Mouse (Mus musculus): ENCODE data around the gene Fndc3c1. TPM values are rescaled to one million over a fixed set of nuclear protein-coding genes. Genes with fewer than 3 reads are reported as not detected.
A peak's percentile ranks its signal among the peaks of the same experiment; 100 is the strongest.
"Not testable (repeated sequence)": the region's sequence is repeated elsewhere in the genome, so short reads cannot be mapped to it uniquely, and the experiment has no call there.

Fndc3c1 gene
- 24.1 and 29.5 TPM in 2 replicates for polyA plus RNA-seq (2014; fragmentation: Nextera tagmentation; extraction: Ambion mirVana)

- peak; percentile 95 for ATAC-seq (ENCODE audit: low FRiP score)
- Histone ChIP-seq H3K4me2 (replicated peaks; ENCODE audit: low read depth, low read length) (peak within 1 kb of the TSS; percentile 60), H3K27ac (ENCODE audit: low read depth, low read length) (no peak within 1 kb of the TSS), H3K4me3 (ENCODE audit: low read depth, low read length) (peak within 1 kb of the TSS; percentile 36), H3K9me3 (ENCODE audit: control insufficient read depth, low read length) (no peaks in the 10 kb centered on the region), H3K9ac (ENCODE audit: low read depth, low read length) (no peak within 1 kb of the TSS), H3K4me1 (replicated peaks; ENCODE audit: control insufficient read depth, insufficient read depth, low read length) (no peaks in the 10 kb centered on the region), H3K36me3 (ENCODE audit: control insufficient read depth, insufficient read depth, low read length) (no peaks in the 10 kb centered on the region), H3K27me3 (ENCODE audit: control insufficient read depth, insufficient read depth, low read length) (peaks cover 4% of the 10 kb centered on the region)
- DNase-seq (ENCODE audit: low spot score): peak; percentile 59
- WGBS: 20% methylated on average over 34 of the region's 39 CpGs
Measured at GRCm38 (mm10) chrX:106485101-106485651, at the start of gene Fndc3c1. Gene Fndc3c1 (minus strand): TSS chrX:106485401.

GRCm38 (mm10) chrX:106486451-106486850, 1.2 kb upstream of the Fndc3c1 start:
- H3K4me3 ChIP-seq (ENCODE audit: low read depth, low read length): no peak overlapping the region
- H3K4me1 ChIP-seq (replicated peaks; ENCODE audit: control insufficient read depth, insufficient read depth, low read length): no peaks in the 10 kb centered on the region
- DNase-seq (ENCODE audit: low spot score): no peak
- no peak overlapping the region for H3K27ac ChIP-seq (ENCODE audit: low read depth, low read length)
- H3K4me2 ChIP-seq (replicated peaks; ENCODE audit: low read depth, low read length): no peak overlapping the region
- H3K9ac ChIP-seq (ENCODE audit: low read depth, low read length): no peak overlapping the region
- no peaks in the 10 kb centered on the region for H3K9me3 ChIP-seq (ENCODE audit: control insufficient read depth, low read length)
- 32% methylated on average over 10 of the region's 10 CpGs for WGBS
- peaks cover 4% of the 10 kb centered on the region for H3K27me3 ChIP-seq (ENCODE audit: control insufficient read depth, insufficient read depth, low read length)
- H3K36me3 ChIP-seq (ENCODE audit: control insufficient read depth, insufficient read depth, low read length): no peaks in the 10 kb centered on the region
- no peak for ATAC-seq (ENCODE audit: low FRiP score)

- no peaks in the 10 kb centered on the region for H3K36me3 ChIP-seq (ENCODE audit: control insufficient read depth, insufficient read depth, low read length)
- 22% methylated on average over 13 of the region's 13 CpGs for WGBS
- DNase-seq (ENCODE audit: low spot score) (no peak), ATAC-seq (ENCODE audit: low FRiP score) (peak; percentile 77)
- peaks cover 4% of the 10 kb centered on the region for H3K27me3 ChIP-seq (ENCODE audit: control insufficient read depth, insufficient read depth, low read length)
- peak overlapping the region; percentile 60 for H3K4me2 ChIP-seq (replicated peaks; ENCODE audit: low read depth, low read length)
- H3K4me3 ChIP-seq (ENCODE audit: low read depth, low read length): peak overlapping the region; percentile 36
- no peak overlapping the region for H3K9ac ChIP-seq (ENCODE audit: low read depth, low read length)
- no peaks in the 10 kb centered on the region for H3K4me1 ChIP-seq (replicated peaks; ENCODE audit: control insufficient read depth, insufficient read depth, low read length)
- no peak overlapping the region for H3K27ac ChIP-seq (ENCODE audit: low read depth, low read length)
- H3K9me3 ChIP-seq (ENCODE audit: control insufficient read depth, low read length): no peaks in the 10 kb centered on the region
Measured at GRCm38 (mm10) chrX:106485671-106486070, 470 bp upstream of the Fndc3c1 start.

- not testable (repeated sequence) for H3K4me1 ChIP-seq (replicated peaks; ENCODE audit: control insufficient read depth, insufficient read depth, low read length); H3K4me2 ChIP-seq (replicated peaks; ENCODE audit: low read depth, low read length); H3K27ac ChIP-seq (ENCODE audit: low read depth, low read length); H3K9ac ChIP-seq (ENCODE audit: low read depth, low read length); H3K27me3 ChIP-seq (ENCODE audit: control insufficient read depth, insufficient read depth, low read length); ATAC-seq (ENCODE audit: low FRiP score); H3K4me3 ChIP-seq (ENCODE audit: low read depth, low read length); H3K9me3 ChIP-seq (ENCODE audit: control insufficient read depth, low read length); H3K36me3 ChIP-seq (ENCODE audit: control insufficient read depth, insufficient read depth, low read length)
- DNase-seq (ENCODE audit: low spot score): peak; percentile 18
- WGBS: 43% methylated on average over 2 of the region's 2 CpGs
Measured at GRCm38 (mm10) chrX:106479891-106480290, 5.3 kb downstream of the Fndc3c1 start.

GRCm38 (mm10) chrX:106385304-106385703, 99.9 kb downstream of the Fndc3c1 start:
- Histone ChIP-seq H3K27ac (ENCODE audit: low read depth, low read length) (no peak overlapping the region), H3K27me3 (ENCODE audit: control insufficient read depth, insufficient read depth, low read length) (no peaks in the 10 kb centered on the region), H3K9me3 (ENCODE audit: control insufficient read depth, low read length) (no peaks in the 10 kb centered on the region), H3K4me1 (replicated peaks; ENCODE audit: control insufficient read depth, insufficient read depth, low read length) (no peaks in the 10 kb centered on the region), H3K9ac (ENCODE audit: low read depth, low read length) (no peak overlapping the region), H3K4me3 (ENCODE audit: low read depth, low read length) (no peak overlapping the region), H3K4me2 (replicated peaks; ENCODE audit: low read depth, low read length) (no peak overlapping the region), H3K36me3 (ENCODE audit: control insufficient read depth, insufficient read depth, low read length) (no peaks in the 10 kb centered on the region)
- DNase-seq (ENCODE audit: low spot score): no peak
- no peak for ATAC-seq (ENCODE audit: low FRiP score)

GRCm38 (mm10) chrX:106380608-106381007, 104.6 kb downstream of the Fndc3c1 start:
- no peak overlapping the region for H3K9ac ChIP-seq (ENCODE audit: low read depth, low read length)
- no peaks in the 10 kb centered on the region for H3K27me3 ChIP-seq (ENCODE audit: control insufficient read depth, insufficient read depth, low read length)
- H3K36me3 ChIP-seq (ENCODE audit: control insufficient read depth, insufficient read depth, low read length): no peaks in the 10 kb centered on the region
- no peak for DNase-seq (ENCODE audit: low spot score)
- ATAC-seq (ENCODE audit: low FRiP score): no peak
- H3K27ac ChIP-seq (ENCODE audit: low read depth, low read length): no peak overlapping the region
- no peaks in the 10 kb centered on the region for H3K4me1 ChIP-seq (replicated peaks; ENCODE audit: control insufficient read depth, insufficient read depth, low read length)
- no peak overlapping the region for H3K4me3 ChIP-seq (ENCODE audit: low read depth, low read length)
- no peak overlapping the region for H3K4me2 ChIP-seq (replicated peaks; ENCODE audit: low read depth, low read length)
- no peaks in the 10 kb centered on the region for H3K9me3 ChIP-seq (ENCODE audit: control insufficient read depth, low read length)

Other genes starting within 250 kb of the Fndc3c1 start
- not detected in 2 replicates for gene Fnd3c2, start 230.0 kb downstream of the Fndc3c1 start, polyA plus RNA-seq (2014; fragmentation: Nextera tagmentation; extraction: Ambion mirVana)
- 1.7 and 2.0 TPM in 2 replicates for gene Gm5127, start 97.8 kb upstream of the Fndc3c1 start, polyA plus RNA-seq (2014; fragmentation: Nextera tagmentation; extraction: Ambion mirVana)
- gene Cysltr1, start 118.3 kb upstream of the Fndc3c1 start, polyA plus RNA-seq (2014; fragmentation: Nextera tagmentation; extraction: Ambion mirVana): 0.21 and 0.51 TPM in 2 replicates

All from hindbrain, embryonic 11.5 days (tissue).